Mouse (Mus musculus): ENCODE results near the gene Vmn2r1.

The Vmn2r1 gene

GRCm38 (mm10) chr3:64081247-64081646 lies at the start of gene Vmn2r1:
Vmn2r1 (plus strand) TSS chr3:64081547.
- in situ Hi-C loops (cut with MboI, MseI), result no loop called here

DNA sequence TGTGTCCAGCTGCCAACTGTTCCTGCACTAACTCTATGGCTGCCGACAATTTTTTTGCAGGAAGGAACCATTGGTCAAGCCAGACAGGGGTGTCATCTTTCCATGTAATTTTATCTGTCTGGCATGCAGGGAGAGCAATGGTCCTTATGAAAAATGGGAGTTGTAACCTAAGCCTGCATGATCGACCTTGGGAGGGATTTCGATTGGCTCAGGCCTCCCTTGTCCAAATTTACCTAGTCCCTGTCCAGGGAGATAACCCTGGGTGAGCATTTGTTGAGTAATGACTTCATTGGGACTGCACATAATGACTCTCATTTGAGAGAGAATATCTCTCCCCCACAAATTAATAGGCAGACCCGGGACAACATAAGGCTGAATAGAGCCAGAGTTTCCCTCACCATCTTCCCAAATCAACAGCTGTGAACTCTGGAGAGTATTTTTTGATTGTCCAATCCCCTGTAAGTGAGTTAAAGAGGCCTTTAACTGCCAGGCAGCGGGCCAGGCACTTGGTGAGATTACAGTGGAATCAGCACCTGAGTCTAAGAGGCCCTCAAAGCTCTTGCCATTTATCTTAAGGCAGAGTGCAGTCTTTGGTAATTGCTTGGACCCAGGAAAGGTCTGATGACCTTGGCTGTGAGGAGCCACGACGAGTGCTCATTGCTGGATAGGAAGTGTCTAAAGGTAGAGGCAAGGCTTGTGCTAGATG lies 43.1 kb upstream of the Vmn2r1 start:
- in situ Hi-C loops (cut with MboI, MseI), result loop anchor here (25.0 kb wide), 1 partner anchor 476 kb away; no protein-coding TSS in a partner anchor

GRCm38 (mm10) chr3:64039818-64040784 lies 41.2 kb upstream of the Vmn2r1 start:
- in situ Hi-C loops (cut with MboI, MseI), result loop anchor here (25.0 kb wide), 1 partner anchor 478 kb away; no protein-coding TSS in a partner anchor

GRCm38 (mm10) chr3:64112707-64113106 lies 31.4 kb downstream of the Vmn2r1 start:
- in situ Hi-C loops (cut with MboI, MseI), result no loop called here

- in situ Hi-C loops (cut with MboI, MseI), result no loop called here
These were observed 32.2 kb downstream of the Vmn2r1 start for GRCm38 (mm10) chr3:64113352-64114046.

- in situ Hi-C loops (cut with MboI, MseI), result no loop called here
These were observed 60.6 kb downstream of the Vmn2r1 start, which contains the start of gene Vmn2r2 for GRCm38 (mm10) chr3:64141878-64142508. Vmn2r2 (minus strand) TSS chr3:64141928.

Data from T-helper 1 cell (primary cell).